Mouse (Mus musculus): ENCODE results near the gene Gm20817.
"Not testable (repeated sequence)": the region's sequence is repeated elsewhere in the genome, so short reads cannot be mapped to it uniquely, and the experiment has no call there.

The Gm20817 gene

GRCm38 (mm10) chrY:68832628-68833027, at the start of gene Gm20817:
Gene Gm20817, minus strand, starts transcription at chrY:68832728.
- not testable (repeated sequence) for DNase-seq (ENCODE audit: low spot score in 2 of 2)
